Mouse (Mus musculus) adrenal gland, postnatal 14 days (tissue): ENCODE results near the gene Map7d1. TPM values are rescaled to one million over a fixed set of nuclear protein-coding genes. Genes with fewer than 3 reads are reported as not detected.
A peak's percentile ranks its signal among the peaks of the same experiment; 100 is the strongest.

ENCODE experiments used
- DNase-seq: peaks from one replicate; pipeline ENCODE4 v3.0.0; 2021; ENCODE audit warnings: mixed read lengths
- long read RNA-seq, 2 experiments: library from polyadenylated mRNA; stranded (forward); transcript quantifications; one replicate each; pipeline ENCODE4 v2.0.0; 2021
- total RNA-seq: library from RNA; stranded (reverse); gene quantifications from 2 replicates; pipeline ENCODE4 v1.2.3, GENCODE M21; 2021

The Map7d1 gene
- total RNA-seq, result 53.4 and 67.3 TPM in 2 replicates
- long read RNA-seq, experiment 1, transcript Map7d1-203 (18 exons, 3,249 nt), result major isoform, 10 of 88 reads
- long read RNA-seq, experiment 1, partial matches to known transcripts, result 16 of 88 reads
- long read RNA-seq, experiment 1, other reads (novel, unspliced or antisense), result 54 of 88 reads
- long read RNA-seq, experiment 2, transcript Map7d1-203 (18 exons, 3,249 nt), result major isoform, 17 of 92 reads
- long read RNA-seq, experiment 2, partial matches to known transcripts, result 11 of 92 reads
- long read RNA-seq, experiment 2, other reads (novel, unspliced or antisense), result 57 of 92 reads

- peak; percentile 92 for DNase-seq
These were observed at the start of gene Map7d1 for GRCm38 (mm10) chr4:126256131-126256791. Gene Map7d1 (minus strand): TSS chr4:126256343.

GRCm38 (mm10) chr4:126305428-126305827, 49.3 kb upstream of the Map7d1 start:
- no peak for DNase-seq

- DNase-seq, result no peak
These were observed 47.7 kb upstream of the Map7d1 start for GRCm38 (mm10) chr4:126303877-126304276.

GRCm38 (mm10) chr4:126301584-126302309, 45.6 kb upstream of the Map7d1 start:
- DNase-seq, result no peak

DNA sequence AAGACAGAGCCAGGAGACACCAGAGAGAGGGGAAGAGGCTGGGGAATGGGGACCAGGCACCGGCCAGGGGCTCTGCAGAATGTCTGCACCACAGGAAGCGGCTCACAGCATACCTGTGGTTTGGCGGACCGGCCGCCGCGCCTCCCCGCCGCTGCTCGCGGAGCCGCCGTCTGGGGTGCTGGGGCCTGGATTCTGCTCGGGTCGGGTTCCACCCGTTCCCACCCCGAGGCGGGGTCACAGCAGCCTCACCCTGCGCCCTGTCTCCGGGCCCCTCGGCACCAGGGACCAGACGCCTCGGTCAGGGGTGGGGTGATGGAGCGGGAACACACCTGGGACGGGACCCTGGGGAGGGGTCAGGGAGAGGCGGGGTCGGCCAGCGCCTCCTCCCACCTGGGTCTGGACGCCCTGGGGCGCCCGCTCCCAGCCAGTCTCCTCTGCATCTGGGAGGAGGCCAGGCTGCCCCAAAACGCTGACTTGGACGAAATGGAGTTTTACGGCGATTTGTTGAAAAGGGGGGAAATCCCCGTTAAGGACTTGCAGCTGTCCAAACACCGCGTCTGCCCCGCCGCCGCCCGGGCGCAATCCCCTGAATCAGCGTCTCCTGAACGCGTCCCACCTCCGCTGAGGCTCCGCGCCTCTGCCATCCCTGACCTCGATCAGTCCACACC, 44.9 kb upstream of the Map7d1 start:
- DNase-seq, result no peak

DNA sequence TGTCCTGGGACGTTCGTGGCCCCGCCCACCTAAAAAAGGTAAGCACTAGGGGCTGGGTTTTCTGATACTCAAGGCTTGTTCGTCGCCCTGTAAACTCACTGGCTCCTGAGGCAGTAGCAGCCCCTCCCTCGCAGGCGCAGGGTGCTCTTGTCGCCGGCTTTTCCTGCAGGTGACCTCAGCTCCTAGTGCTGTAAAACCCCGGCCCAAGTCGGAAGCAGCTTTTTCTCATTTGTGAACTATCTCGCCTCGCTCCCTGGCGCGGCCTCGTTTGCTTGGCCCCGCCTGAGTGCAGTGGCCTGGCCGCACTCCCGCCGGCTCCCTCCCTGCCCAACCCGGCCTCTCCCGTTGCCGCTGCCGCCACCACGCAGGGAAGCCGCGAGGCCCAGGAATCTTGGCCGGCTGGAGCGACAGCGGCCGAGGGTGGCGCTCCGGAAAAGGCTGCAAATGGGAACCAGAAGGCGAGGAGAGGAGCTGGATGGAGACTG, 40.5 kb upstream of the Map7d1 start:
- DNase-seq, result peak; percentile 85

GRCm38 (mm10) chr4:126295937-126296336, 39.8 kb upstream of the Map7d1 start:
- DNase-seq, result no peak

DNA sequence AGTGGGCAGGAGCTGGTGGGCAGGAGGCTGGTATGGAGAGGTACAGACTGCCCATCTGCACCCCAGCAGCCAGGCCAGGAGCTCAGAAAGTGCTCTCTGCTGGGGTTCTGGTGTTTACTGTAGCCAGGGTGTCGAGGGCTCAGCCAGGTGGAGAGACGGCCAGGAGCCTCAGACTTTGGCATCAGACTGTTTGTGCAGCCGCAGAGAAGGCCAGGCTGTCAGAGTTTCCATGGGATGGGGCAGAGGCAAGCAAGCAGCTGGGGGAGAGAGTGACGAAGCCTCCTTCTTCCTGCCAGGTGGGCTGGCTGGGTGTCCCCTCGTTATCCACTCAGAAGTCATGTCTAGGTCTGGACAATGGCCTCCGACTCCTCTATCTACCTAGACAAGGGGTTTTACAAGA, 39.0 kb upstream of the Map7d1 start:
- DNase-seq, result no peak

DNA sequence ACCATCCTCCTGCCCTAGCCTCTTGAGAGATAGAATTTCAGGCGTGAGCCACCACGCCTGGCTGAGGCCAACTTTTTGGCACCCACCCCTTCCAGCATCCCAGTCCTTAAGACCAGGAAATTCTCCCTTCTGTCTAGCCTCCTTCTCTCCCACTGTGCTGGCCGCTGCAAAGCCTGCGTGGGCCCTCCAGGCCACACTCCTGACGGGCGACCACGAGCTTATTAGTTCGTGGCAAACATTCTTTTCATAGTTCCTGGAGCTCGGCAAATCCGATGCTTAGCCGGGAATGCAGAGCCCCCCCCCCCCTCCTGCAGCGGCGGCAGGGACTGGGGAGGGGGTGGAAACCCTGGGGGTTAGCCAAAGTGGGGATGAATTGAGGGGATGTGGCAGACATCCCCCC, 35.1 kb upstream of the Map7d1 start:
- DNase-seq, result no peak

DNA sequence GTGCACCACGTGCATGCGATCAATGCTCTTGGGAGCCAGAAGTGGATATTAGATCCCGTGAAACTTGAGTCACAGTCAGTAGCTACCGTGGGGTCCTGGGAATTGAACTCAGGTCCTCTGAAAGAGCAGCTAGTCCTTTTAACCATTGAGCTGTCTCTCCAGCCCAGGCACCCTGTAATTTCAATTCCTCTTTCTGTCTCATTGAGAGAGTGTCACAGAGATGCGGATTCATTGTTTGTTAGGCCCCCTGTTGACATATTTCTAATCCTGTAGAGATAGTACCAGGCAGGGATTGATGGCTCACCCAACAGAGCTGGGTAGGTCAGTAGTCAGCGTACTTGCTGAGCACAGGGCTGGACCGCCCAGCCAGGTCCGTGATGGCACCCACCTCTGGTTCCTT, 34.2 kb upstream of the Map7d1 start:
- DNase-seq, result no peak

DNA sequence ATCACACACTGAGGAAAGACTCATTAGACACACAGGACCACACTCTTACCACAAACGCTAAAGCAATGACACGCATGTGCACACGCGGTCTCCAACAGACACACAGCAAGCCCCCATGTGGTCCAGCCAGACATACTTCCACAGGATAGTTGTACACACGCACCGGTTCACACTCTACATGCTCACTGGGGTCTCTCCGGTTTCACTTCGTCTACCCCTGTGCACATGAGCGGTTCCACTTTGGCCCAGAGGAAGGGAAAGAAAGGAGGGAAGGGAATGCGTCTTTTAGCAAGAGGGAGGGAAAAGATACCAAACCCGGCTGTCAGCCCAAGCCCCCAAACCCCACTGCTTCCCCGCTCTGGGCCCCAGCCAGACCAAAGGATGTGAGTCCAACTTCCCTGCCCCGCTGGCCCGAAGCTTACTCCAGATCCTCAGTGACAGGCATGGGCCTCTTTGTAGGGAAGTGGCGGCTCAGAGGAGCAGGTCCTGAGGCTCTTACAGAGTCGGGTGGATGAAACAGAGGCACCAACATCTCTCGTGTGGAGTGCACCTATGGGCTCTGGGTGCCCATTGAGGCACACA, 32.0 kb upstream of the Map7d1 start:
- no peak for DNase-seq

DNA sequence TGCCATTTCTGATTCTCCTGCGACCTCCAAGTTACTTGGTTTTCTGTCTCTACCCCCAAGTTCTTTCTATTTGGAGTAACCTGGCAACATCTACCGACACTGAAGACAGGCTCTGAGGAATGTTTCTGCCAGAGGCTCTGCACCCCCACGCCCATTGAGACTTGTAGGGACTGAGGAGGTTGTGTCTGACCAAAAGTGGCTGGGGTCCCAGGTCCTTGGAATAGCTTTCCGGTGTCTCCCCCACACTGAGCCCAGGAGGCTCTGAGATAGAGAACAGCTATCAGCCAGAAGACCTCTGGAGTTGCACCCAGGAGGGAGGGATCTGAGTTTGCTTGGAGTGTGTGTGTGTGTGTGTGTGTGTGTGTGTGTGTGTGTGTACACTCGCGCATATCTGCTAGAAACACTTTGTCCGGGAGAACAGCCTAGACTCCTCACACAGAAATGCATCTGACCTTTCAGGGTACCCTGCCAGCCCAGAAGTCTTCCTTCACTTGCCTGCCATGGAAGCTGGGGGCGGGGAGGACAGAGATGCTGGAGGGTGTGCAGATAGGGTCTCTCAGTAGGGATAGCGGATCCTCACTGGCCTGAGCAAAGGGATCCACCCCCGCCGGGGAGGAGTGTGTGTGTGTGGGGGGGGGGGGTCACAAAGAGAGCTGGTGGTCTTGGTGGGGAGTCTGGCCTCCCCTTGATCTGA, 31.3 kb upstream of the Map7d1 start:
- DNase-seq, result no peak

- DNase-seq, result peak; percentile 30
These were observed 30.3 kb upstream of the Map7d1 start, which contains the start of gene Col8a2 for GRCm38 (mm10) chr4:126286492-126286891. Gene Col8a2 (plus strand): TSS chr4:126286793.

DNA sequence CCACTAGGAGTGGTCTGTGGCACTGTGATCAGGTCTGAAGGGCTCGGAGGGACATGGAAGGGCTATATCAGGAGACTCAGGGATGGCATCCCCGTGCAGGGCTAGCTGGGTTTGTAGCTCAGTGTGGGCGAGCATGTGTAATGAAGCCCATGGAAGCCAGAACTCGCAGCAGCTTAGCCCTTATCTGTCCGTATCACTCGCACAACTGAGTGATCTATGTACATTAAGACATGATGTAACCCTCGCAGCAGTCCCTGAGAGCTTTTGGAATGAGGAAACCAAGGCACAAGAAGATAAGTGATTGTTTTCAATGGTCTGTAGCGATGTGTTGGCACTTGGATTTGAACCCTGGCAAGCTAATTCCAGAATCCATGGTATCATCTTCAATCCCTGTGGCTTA, 27.4 kb upstream of the Map7d1 start:
- DNase-seq, result no peak

DNA sequence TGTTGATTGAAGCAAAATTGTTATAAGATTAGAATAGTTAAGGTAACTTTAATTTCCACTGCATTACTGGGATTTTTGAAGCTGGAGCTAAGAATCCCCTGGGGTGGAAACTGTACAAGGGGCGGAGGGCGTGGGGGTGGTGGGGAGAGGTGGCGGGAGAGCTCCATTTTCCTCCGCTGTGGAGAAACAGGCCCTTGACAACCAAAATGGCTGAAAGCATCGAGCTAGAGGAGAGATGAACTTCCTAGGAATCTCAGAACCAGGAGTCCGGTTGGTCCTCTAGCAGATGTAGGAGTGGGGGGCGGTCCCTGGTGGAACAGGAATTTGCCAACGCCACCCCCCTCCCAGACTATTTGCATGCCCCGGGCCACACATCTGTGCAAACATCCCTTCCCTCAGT, 25.6 kb upstream of the Map7d1 start:
- DNase-seq, result no peak

GRCm38 (mm10) chr4:126278961-126279360, 22.8 kb upstream of the Map7d1 start:
- DNase-seq, result no peak

DNA sequence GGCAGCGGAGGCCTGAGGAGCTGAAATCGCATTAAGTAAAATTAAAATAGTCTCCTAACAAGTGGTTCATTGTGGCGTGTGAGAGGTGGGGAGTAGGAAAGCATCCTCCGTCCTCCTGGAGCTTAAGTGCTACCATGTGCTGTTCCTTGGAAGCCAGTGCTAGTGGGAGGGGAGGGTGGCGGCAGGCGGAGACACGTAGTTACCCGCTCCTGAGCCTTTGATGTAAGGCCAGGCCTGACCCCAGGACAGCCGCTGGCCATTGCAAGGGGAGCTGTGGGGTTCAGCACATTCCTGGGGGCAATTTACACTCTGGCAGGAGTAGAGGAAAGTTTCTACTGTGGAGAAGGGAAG, 22.4 kb upstream of the Map7d1 start:
- no peak for DNase-seq

DNA sequence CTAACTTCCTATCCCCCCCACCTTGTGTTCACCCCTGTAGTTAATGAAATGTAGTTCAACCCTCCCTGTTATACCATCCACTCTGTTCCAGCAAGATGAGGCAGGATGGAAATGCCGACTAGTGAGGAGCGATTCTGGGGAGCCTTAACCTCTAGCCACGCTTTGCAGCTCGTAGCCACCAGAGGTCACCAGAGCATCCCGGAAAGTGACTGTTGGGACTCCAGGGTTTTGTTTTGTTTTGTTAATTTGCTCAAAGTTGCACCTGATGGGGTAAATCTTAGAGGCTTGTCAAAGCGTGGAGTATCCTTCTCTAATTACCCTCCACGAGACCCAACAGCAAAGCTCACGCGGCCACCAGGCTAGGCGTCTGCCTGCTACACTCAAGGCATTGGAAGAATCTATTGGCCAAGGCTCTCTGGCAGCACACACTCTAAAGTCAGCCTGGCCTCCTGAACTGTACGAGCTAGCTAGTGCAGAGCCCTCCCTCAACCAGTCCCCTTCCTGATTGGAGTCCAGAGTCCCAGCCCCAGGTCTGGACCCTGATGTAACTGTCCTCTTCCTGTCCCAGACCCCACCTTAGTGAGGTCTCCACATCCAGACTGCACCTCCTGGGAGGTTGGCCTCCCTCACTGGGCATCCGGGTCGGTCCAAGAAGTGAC, 21.9 kb upstream of the Map7d1 start:
- DNase-seq, result peak; percentile 70

GRCm38 (mm10) chr4:126275681-126276131, 19.6 kb upstream of the Map7d1 start:
- peak; percentile 53 for DNase-seq

DNA sequence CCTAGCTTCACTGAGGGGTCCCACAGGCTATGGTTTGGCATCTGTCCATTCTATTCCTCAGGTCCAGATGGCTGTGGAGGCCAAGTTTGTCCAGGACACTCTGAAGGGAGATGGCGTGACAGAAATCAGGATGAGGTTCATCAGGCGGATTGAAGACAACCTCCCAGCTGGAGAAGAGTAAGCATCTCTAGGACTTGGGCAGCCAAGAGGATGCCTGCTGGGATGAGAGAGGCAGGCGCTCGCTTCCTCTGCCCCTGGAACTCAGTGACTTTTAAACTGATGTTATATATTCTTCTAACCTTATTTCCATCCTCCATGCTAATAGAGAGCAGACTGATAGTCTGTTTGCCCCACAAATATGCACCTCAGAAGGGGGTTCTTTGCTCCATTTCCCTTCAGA, 18.9 kb upstream of the Map7d1 start:
- DNase-seq, result no peak

DNA sequence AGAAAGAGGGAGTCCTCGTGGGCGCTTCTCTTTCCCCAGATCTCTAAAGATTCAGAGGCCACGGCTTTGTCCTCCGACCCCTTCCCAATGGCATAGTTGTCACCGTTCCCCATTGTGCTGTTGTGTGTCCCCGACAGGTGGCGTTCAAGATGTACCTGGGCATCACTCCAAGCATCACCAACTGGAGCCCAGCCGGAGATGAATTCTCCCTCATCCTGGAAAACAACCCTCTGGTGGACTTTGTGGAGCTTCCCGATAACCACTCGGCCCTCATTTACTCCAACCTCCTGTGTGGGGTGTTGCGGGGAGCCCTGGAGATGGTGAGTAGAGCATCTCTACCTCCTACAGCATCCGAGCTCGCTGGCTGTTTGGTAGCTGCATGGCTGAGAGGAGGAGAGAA, 17.6 kb upstream of the Map7d1 start:
- DNase-seq, result no peak
